Mouse (Mus musculus) midbrain, embryonic 16.5 days (tissue): ENCODE results near the gene E430018J23Rik. TPM values are rescaled to one million over a fixed set of nuclear protein-coding genes. Genes with fewer than 3 reads are reported as not detected.
A peak's percentile ranks its signal among the peaks of the same experiment; 100 is the strongest.
"Not testable (repeated sequence)": the region's sequence is repeated elsewhere in the genome, so short reads cannot be mapped to it uniquely, and the experiment has no call there.

ENCODE experiments used
- ATAC-seq: fragments of 200-750 bp; cut with Nextera tagmentation; 2 replicates; pipeline ENCODE4 v1.8.0; 2017; ENCODE audit warnings: moderate TSS enrichment
- H3K27ac ChIP-seq: fragments of 300-500 bp; sonication (generic); 2 replicates; pipeline ENCODE4 v1.5.1; 2014; ENCODE audit warnings: mild to moderate bottlenecking, low read length, mixed read lengths
- H3K27me3 ChIP-seq: fragments of 300-500 bp; sonication (generic); 2 replicates; pipeline ENCODE4 v1.6.1; 2014; ENCODE audit warnings: low read depth, low read length, mixed read lengths; ENCODE audit not compliant: control insufficient read depth, insufficient read depth
- H3K36me3 ChIP-seq: fragments of 300-500 bp; sonication (generic); 2 replicates; pipeline ENCODE4 v1.6.1; 2014; ENCODE audit warnings: mild to moderate bottlenecking, low read length, moderate library complexity, mixed read lengths; ENCODE audit not compliant: control insufficient read depth, insufficient read depth
- H3K4me1 ChIP-seq: fragments of 300-500 bp; sonication (generic); 2 replicates; pipeline ENCODE4 v1.6.1; 2014; ENCODE audit warnings: mild to moderate bottlenecking, low read length, mixed read lengths; ENCODE audit not compliant: control insufficient read depth, insufficient read depth
- H3K4me2 ChIP-seq: fragments of 300-500 bp; sonication (generic); 2 replicates; pipeline ENCODE4 v1.6.1; 2014; ENCODE audit warnings: mild to moderate bottlenecking, low read length, mixed read lengths
- H3K4me3 ChIP-seq: fragments of 300-500 bp; sonication (generic); 2 replicates; pipeline ENCODE4 v1.5.1; 2014; ENCODE audit warnings: low read depth, mild to moderate bottlenecking, low read length, moderate library complexity, mixed read lengths
- H3K9ac ChIP-seq: fragments of 300-500 bp; sonication (generic); 2 replicates; pipeline ENCODE4 v1.6.1; 2014; ENCODE audit warnings: low read depth, low read length, mixed read lengths
- H3K9me3 ChIP-seq: fragments of 300-500 bp; sonication (generic); replicated peaks from 2 replicates; pipeline ENCODE4 v1.6.1; 2014; ENCODE audit warnings: mild to moderate bottlenecking, low read length, mixed read lengths; ENCODE audit not compliant: control insufficient read depth, poor library complexity, severe bottlenecking
- WGBS: fragments of 180-500 bp; shearing (Covaris S2); extraction: QIAGEN DNeasy Blood & Tissue Kit; methylation state at CpG from one replicate; pipeline ENCODE4 v1.1.7; 2014; 5-methylcytosine and 5-hydroxymethylcytosine counted together
- polyA plus RNA-seq: library from polyadenylated mRNA; unstranded; fragments of >200 nt; fragmentation: Nextera tagmentation; extraction: Ambion mirVana; gene quantifications from 2 replicates; pipeline ENCODE4 v1.2.1, GENCODE M21; 2015

Gene E430018J23Rik
- polyA plus RNA-seq, 1 experiment from 2014 or later, result 4.9 TPM

DNA sequence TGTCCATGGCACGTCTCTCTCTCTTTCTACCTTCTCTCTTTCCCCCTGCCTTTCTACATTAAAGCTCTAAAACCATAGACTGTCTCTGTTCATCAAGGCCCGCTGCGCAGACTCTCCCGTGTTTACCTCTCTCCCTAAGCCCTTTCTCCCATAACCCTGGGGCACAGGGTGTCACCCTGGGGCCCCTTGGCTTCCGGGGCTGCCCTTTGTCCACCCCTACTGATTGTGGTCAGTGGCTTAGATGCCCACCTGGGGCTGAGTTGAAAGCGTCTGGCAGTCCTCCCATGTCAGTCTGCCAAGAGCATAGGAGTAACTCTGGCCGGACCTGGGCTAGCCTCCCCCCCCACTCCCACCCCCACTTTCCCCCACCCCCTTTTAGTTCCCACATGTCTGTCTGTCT, 3.1 kb downstream of the E430018J23Rik start:
- H3K4me1 ChIP-seq, result peaks cover 17% of the 10 kb centered on the region
- ATAC-seq, result no peak
- H3K27ac ChIP-seq, result no peak overlapping the region
- peaks cover 3% of the 10 kb centered on the region; the same call in 1 of the 2 replicates for H3K36me3 ChIP-seq
- no peak overlapping the region for H3K9ac ChIP-seq
- 72% methylated on average over 7 of the region's 7 CpGs for WGBS
- no peaks in the 10 kb centered on the region for H3K27me3 ChIP-seq
- H3K4me2 ChIP-seq, result no peak overlapping the region
- H3K4me3 ChIP-seq, result no peak overlapping the region
- no peaks in the 10 kb centered on the region for H3K9me3 ChIP-seq

DNA sequence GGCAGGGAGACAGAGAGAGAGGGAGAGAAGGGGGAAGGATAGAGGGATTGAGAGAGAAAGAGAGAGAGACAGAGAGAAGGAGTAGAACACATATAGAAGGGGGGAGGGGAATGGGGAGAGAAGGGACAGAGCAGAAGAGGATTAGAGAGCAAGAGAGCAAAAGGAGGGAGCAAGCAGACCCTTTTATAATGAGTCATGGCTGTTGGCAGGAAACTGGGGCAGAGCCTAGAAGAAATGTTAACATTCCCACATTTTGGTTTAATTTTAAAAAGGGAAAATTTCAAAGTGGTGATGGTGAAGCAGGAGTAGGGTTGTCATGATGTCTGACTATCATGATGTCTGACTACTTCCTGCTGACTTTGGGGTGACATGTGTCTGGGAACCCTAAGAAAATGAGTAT, 5.2 kb downstream of the E430018J23Rik start:
- not testable (repeated sequence) for H3K9ac ChIP-seq, H3K36me3 ChIP-seq, H3K4me3 ChIP-seq, H3K9me3 ChIP-seq, H3K27ac ChIP-seq, H3K27me3 ChIP-seq, ATAC-seq, H3K4me2 ChIP-seq
- H3K4me1 ChIP-seq, result peaks cover 11% of the 10 kb centered on the region

DNA sequence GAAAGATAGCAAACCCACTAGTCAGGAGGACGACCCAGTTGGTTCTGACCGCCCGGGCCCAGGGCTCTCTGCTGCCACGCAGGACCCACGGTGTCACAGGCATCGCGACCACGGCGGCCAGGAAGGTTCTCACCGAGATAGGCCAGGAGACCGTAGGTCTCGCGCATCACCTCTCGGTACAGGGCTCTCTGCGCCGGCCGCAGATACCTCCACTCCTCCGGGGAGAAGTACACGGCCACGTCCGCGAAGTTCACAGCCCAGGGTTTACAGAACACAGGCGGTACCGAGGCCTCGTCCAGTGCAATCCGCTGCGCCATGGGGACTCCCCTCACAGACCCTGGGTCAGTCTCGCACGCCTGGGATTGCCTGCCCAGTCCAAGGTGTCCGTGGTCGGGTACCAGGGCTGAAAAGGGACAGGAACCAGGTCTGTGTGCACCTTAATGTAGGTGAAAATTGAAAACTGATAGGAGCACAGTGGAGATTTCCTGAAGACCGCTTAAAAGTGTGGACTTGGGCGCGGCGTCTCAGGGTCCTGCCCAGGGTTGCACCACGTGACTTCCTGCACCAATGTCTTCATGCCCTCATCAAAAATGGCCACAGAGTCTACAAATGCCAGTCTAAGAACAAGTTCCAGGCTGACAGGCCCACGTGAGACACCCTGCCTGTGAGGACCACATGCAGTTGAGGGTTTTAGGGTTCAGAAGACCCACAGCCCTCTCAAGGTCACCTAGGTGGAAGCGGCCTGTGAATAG, 6.6 kb downstream of the E430018J23Rik start, which contains the start of gene 9130019O22Rik:
TSS of gene 9130019O22Rik (minus strand) at position 526 of the 752 bp plus-strand sequence.
- Histone ChIP-seq H3K9me3 (no peaks in the 10 kb centered on the region), H3K4me2 (peak within 1 kb of the TSS; percentile 70), H3K27ac (peak within 1 kb of the TSS; percentile 15), H3K4me3 (peak within 1 kb of the TSS; percentile 57), H3K36me3 (peaks cover 3% of the 10 kb centered on the region; the same call in 1 of the 2 replicates), H3K4me1 (peaks cover 4% of the 10 kb centered on the region; the same call in 1 of the 2 replicates), H3K27me3 (no peaks in the 10 kb centered on the region), H3K9ac (peak within 1 kb of the TSS; percentile 76)
- peak; percentile 85 for ATAC-seq
- WGBS, result 15% methylated on average over 38 of the region's 38 CpGs

DNA sequence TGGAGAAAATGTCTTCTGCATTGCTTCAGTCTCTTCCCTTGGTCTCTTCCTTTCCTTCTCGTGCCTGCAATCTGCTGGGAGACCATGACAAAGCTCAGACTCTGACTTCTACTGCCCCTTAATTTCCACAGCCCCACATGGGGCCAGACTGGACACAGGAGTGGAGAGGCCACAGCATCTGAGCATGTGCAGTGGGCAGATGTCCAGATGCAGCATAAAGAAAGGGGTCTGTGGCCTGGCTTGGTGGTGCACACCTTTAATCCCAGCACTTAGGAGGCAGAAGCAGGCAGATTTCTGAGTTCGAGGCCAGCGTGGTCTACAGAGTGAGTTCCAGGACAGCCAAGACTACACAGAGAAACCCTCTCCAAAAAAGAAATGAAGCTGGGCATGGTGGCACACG, 7.9 kb downstream of the E430018J23Rik start:
- 97% methylated on average over 4 of the region's 4 CpGs for WGBS
- not testable (repeated sequence) for ATAC-seq, H3K27ac ChIP-seq

DNA sequence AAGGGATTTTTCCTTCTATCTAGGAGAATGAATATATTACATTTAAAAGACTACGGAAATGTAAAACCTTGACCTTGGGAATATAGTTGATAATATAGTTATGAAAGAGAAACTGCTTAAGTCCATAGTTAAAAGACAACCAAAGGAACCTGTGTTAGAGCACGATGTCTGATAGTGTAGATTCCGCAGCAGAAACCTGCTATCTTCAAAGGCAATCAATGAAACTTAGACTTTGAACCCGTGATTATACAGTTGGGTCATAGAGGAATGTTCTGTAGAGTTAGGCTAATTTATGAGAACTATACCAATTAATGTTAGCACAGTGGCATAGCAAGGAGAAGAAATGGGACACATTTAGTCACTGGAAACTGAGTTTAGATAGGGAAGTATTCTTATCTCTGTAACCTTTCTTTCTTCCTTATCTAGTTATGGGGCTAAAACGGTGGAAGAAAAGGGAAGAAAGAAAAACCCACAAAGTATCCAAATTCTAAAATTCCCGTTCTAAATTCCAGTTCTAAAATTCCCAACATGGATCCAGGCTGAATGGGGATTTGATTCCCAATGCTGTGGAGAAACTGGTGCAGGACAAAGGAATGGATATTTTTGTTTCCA, 15.0 kb downstream of the E430018J23Rik start:
- no peak overlapping the region for H3K27ac ChIP-seq
- no peak for ATAC-seq
- H3K4me2 ChIP-seq, result no peak overlapping the region
- H3K27me3 ChIP-seq, result no peaks in the 10 kb centered on the region
- H3K4me1 ChIP-seq, result 0 out of 2 replicates have a peak, but pooled peaks cover 3% of the 10 kb centered on the region
- no peaks in the 10 kb centered on the region for H3K9me3 ChIP-seq
- H3K9ac ChIP-seq, result no peak overlapping the region
- H3K4me3 ChIP-seq, result no peak overlapping the region
- H3K36me3 ChIP-seq, result no peaks in the 10 kb centered on the region
- 82% methylated on average over 6 of the region's 6 CpGs for WGBS

More for the DNA sequence above, 7.9 kb downstream of the E430018J23Rik start:
- H3K9me3 ChIP-seq, H3K9ac ChIP-seq, H3K36me3 ChIP-seq, H3K27me3 ChIP-seq, H3K4me1 ChIP-seq, H3K4me2 ChIP-seq, H3K4me3 ChIP-seq: not testable (repeated sequence)

DNA sequence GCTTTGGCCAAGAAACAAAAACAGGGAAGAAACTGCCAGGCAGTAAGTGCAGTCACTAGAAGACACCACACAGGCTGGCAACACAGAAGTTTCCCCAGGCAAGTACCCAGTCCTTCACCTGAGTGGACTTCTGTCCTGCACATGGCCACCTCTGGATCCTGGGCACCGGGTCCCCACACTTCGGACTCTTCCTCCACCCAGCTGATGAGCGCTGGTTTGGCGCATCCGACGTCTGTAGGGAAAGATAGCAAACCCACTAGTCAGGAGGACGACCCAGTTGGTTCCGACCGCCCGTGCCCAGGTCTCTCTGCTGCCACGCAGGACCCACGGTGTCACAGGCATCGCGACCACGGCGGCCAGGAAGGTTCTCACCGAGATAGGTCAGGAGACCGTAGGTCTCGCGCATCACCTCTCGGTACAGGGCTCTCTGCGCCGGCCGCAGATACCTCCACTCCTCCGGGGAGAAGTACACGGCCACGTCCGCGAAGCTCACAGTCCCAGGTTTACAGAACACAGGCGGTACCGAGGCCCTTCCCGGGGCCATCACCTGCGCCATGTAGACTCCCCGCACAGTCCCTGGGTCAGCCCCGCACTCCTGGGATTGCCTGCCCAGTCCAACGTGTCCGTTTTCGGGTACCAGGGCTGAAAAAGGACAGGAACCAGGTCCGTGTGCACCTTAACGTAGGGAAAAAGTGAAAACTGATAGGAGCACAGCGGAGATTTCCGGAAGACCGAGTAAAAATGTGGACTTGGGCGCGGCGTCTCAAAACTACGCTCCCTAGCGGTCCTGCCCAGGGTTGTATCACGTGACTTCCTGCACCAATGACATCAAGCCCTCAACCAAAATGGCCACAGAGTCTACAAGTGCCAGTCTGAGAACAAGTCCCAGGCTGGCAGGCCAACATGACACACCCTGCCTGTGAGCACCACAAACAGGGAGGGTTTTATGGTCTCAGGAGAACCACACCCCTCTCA, 17.9 kb downstream of the E430018J23Rik start, which contains the start of gene Zfp747:
TSS of gene Zfp747 (minus strand) at position 780 of the 975 bp plus-strand sequence.
- Histone ChIP-seq H3K4me2 (peak within 1 kb of the TSS; percentile 66), H3K9ac (peak within 1 kb of the TSS; percentile 83), H3K4me3 (peak within 1 kb of the TSS; percentile 74), H3K27ac (peak within 1 kb of the TSS; percentile 78)
- not testable (repeated sequence) for H3K36me3 ChIP-seq, H3K27me3 ChIP-seq, H3K9me3 ChIP-seq, H3K4me1 ChIP-seq
- WGBS, result 1% methylated on average over 49 of the region's 49 CpGs
- peak; percentile 92 for ATAC-seq

DNA sequence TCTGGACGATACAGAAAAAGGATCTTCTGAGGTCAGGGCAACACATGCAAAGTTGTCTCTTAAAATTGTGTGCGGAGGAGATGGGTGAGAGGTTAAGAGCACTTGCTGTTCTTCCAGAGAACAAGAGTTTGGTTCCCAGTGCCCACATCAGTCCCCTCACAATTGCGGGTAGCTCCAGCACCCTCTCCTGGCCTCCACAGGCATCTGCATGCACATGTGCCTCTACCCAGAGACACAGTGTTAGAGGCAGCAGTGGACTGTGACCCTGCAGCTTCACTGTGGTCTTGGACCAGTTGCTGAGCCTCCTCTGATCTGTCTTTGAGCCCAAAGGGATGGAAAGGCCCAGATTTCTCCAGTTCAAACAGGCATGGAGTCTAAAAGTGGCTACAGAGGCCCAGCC, 21.6 kb downstream of the E430018J23Rik start:
- H3K4me2 ChIP-seq, H3K36me3 ChIP-seq, H3K4me3 ChIP-seq, ATAC-seq, H3K27me3 ChIP-seq, H3K9ac ChIP-seq, H3K9me3 ChIP-seq, H3K4me1 ChIP-seq, H3K27ac ChIP-seq: not testable (repeated sequence)
- WGBS, result 80% methylated on average over 3 of the region's 3 CpGs

DNA sequence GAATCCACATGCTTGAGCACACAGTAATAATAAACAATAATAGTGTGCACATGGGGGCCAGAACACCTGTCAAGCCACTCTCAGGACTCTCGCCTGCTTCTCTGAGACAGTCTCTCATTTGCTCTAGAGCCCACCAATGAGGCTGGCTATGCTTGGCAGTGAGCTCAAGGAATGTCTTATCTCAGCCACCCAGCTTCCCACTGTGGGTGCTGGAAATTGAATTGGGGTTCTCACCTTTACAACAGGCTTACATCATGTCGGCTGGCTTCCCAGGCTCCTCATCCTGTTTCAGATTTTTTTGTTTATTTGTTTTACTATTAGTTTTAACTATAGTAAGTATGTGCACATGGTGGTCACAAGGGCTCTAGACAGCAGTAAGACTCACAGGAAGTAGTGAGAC, 22.2 kb downstream of the E430018J23Rik start:
- Histone ChIP-seq H3K4me2 (no peak overlapping the region), H3K4me3 (no peak overlapping the region), H3K4me1 (0 out of 2 replicates have a peak, but pooled peaks cover 3% of the 10 kb centered on the region), H3K27me3 (no peaks in the 10 kb centered on the region), H3K36me3 (no peaks in the 10 kb centered on the region; the same call in 1 of the 2 replicates), H3K9ac (no peak overlapping the region), H3K9me3 (no peaks in the 10 kb centered on the region), H3K27ac (no peak overlapping the region)
- 83% methylated on average over 2 of the region's 2 CpGs for WGBS
- no peak for ATAC-seq
